Mouse (Mus musculus) cerebral cortex, adult 2 months (tissue): Measurements from ENCODE around the gene Erc2.

Experiments
- WGBS: fragments of 180-500 bp; shearing (Covaris S2); methylation state at CpG from one replicate; pipeline ENCODE4 v1.1.7; 2018; 5-methylcytosine and 5-hydroxymethylcytosine counted together

The Erc2 gene

DNA sequence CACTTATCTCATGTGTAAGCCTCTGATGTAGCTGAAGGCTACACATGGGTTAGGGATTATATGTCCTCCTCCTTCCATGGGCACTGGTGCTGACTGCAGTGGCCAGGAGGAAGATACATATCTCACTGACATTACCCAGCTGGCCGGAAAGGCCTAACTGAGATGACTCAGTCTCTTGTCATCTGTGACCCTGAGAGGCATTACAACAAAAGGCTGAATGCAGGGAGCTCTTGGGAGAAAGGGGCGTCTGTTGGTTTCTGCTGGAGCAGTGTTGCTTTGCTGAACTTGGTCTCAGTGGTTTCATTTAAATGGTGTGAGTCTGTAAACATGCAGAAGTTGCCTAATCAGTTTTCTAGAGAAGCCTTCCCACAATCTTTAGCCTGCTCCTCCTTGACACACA is 334.6 kb downstream of the Erc2 start:
- WGBS, result 64% methylated on average over 2 of the region's 2 CpGs

DNA sequence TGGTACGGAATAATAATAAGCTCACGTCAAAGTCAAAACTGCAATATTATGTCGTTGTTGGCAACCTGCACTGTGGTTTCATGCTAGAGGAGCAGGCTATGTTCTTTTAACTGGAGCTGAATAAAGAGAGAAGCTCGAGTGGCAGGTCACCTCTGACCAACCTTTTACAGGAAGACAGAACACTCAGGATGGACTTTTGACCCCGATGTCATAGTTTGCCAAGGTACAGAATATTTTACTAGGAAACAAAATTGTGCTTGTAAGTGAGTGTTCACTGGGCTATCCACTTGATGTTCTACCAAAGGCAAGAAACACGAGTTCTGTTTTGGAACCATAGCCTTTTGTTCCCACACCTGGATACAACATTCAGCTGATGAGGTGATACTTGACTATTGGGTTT is 351.5 kb downstream of the Erc2 start:
- 83% methylated on average over 6 of the region's 6 CpGs for WGBS

DNA sequence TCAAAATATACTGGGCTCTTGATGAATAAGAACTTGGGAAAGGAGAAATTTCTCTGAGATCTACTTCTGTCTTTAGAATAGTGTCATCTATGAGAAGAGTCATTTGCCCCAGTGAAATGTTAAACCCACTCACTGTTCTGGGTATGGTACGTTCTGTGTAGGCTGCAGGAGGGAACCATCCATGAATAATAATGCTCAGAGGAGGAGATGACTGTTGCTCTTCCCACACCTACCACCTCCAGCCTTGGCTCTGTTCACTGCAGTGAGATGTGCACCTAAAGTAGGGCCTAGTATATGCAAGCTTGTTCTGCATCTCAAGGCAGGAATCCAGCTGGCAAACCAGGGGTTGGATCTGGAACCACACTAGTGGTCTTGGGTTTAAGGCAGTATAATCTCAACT is 353.4 kb downstream of the Erc2 start:
- 59% methylated on average over 1 of the region's 1 CpGs for WGBS

GRCm38 (mm10) chr14:27984758-27985157 is 362.5 kb downstream of the Erc2 start:
- WGBS, result 56% methylated on average over 3 of the region's 3 CpGs

DNA sequence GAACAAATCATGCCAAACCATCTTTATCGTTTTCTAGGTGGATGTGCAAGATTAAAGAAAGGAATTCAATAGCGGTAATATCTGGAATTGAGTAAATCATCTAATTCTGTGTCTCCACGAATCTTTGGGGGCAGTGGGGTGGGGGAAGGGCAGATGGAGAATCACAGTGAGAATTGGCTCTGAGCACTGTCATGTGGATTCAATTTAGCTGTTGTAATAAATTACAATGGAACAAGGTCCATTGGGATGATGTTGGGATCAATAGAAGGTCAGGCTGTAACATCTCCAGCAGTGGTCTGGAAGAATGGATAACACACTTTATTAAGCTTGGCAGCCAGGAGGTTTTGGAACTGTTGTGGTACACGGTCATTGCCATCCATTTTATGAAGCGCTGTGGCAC is 363.0 kb downstream of the Erc2 start:
- WGBS, result 81% methylated on average over 5 of the region's 5 CpGs

GRCm38 (mm10) chr14:27987422-27987821 is 365.2 kb downstream of the Erc2 start:
- 91% methylated on average over 1 of the region's 1 CpGs for WGBS

DNA sequence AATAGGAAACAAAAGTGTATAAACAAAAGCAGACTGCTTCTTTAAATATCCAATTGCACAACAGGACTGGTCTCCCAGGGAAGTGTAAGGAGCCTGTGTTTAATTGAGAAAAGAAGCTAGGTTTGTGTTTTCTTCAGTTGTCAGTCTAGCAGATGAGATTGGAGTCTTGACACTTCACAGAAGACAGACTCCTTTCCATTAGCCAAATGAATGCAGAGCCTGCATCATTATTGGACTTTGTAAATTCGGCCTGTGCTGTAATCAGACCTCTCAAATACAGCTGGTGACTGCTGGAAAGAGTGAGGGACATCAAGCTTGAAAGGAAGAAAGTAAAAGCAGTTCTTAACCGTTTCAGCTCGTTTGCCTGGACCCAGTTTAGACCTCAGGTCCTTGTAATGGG is 376.3 kb downstream of the Erc2 start:
- WGBS, result 52% methylated on average over 3 of the region's 3 CpGs

DNA sequence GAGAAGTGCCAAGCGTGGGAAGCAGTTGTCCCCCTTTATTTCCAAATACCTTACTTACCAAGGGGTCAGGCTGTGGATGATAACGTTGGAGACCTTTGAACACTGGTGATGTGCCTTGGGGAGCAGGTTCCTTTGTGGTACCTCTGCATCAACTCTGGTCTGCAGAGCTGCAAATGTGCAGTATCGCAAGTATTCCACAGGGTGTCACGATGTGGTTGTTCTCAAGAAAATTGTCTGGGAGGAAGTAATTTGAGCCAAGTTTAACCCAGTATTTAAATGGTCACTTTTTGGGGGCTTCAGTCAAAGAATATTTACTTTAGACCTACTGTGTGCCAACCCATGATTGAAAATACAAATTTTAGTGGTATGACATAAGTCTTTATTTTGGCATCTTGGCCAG is 381.8 kb downstream of the Erc2 start:
- WGBS, result 32% methylated on average over 4 of the region's 4 CpGs

DNA sequence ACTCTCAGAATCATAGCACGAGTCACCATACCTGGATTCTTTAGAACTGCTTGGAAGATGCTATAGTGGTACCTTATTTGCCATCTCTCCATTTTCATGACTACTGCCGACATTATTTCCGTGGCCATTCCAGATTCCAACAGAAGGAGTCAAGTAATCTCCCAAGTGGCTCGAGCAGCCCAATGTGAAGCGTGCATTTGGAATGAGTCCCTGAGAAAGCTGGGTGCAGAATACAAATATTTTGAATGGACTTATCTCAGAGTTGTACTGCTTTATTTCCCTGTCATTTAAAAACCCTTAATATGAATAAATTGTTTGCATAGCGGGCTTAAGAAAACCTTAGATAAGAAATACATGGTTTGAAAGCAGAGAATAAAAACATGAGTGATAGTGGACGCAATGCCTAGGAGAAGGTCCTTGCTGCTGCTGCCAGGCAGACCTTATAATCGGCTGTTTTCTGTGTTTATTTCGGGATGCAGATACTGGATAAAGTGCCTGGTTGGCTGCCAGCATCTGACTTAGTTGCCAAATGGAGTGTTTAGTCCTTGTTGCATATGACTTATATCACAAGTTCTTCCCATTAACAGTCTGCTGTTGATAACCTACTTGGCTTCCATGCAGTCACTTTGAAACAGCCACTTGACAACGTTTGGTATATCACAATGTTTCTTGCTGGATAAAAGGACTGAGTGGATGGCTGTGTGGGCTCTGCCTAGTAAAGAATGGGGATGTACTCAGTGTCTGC is 388.5 kb downstream of the Erc2 start:
- 62% methylated on average over 10 of the region's 10 CpGs for WGBS

- WGBS, result 57% methylated on average over 6 of the region's 6 CpGs
These were observed 401.0 kb downstream of the Erc2 start for GRCm38 (mm10) chr14:28023199-28023598.

GRCm38 (mm10) chr14:28030870-28031269 is 408.6 kb downstream of the Erc2 start:
- 33% methylated on average over 1 of the region's 1 CpGs for WGBS

DNA sequence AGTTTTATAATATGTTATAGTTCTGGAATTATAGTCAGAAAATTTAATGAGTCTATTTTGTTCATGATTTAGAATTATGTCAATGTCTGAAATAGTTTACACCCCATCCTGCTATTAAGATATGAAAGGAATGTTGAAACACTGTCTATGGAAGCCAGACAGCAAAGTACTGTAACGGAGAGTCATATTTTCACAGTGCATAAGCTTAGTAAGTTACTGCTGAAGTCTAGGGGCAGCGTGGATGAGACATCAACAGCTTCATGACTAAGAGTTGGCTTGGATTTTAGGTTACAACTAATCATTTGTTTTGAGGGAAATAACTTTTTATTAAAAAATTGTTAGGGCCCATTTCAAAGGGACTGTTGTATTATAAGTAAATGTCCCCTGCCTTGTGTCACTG is 412.8 kb downstream of the Erc2 start:
- 70% methylated on average over 2 of the region's 2 CpGs for WGBS

DNA sequence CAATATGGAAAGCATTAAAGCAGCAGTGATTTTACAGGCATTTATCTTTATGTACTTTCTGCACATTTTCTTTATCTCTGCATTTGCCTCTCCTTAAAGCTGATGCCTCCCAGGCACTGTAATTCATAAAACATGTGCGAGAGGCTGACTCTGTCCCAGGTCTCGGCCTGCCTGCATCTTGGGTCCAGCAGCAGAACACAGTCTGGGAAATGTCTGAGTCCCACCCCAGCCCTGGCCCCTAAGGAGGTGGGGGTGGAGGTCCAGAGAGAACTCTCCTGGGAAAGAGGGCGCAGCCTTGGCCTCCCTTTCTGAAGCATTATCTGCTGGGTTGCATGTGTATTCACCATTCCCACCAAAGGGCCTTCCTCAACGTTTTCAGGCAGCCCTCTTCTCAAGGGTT is 420.9 kb downstream of the Erc2 start:
- WGBS, result 76% methylated on average over 4 of the region's 4 CpGs

DNA sequence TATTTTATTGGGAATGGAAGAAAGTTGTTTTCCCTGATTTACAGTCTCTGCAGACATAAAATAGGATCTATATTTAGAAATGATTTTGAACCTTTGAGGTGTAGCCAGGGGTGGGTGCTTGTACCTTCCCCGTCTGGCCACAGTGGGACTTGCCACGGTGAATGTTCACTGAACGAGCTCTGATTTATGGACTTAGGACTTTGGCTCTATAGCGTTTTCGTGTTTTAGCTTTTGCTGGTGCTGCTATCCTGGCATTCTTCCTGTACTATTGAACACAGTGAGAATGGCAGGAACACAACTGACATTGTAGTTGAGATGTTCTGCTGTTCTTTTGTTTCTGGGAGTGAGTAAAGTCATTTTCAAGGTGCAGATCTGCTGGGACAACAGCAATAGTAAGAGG is 429.4 kb downstream of the Erc2 start:
- 80% methylated on average over 5 of the region's 5 CpGs for WGBS

DNA sequence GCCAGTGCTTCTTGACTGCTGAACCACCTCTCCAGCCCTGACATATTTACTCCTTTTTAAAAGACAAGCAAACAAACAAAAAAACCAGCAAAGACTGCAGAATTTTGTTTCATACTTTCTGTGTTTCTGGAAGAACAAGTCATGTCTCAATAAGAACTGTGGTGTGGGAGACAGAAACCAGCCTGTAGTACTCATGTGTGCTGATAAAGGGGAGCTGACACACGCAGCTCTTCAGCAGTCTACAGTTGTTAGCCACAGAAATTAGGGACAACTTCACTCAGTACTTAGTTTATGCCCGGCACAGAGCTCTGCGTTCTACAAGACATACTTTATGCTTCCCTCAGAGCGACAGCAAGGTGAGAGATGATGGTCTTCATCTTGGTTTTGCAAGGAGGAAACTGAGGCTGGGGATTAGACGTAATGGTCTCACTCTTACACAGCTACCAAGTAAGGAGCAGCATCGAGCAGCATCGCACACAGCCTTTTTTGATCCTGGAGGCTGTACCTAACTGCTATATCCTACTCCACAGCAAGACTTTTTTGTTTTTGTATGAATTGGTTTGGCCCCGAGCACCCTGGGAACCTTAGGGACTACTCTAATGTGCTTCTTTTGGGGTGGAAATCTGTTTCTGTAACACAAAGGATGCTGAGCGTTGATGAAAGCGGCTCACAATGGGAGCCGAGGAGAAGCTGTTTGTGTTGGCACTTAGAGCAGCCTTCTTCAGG is 435.1 kb downstream of the Erc2 start:
- 50% methylated on average over 11 of the region's 11 CpGs for WGBS

DNA sequence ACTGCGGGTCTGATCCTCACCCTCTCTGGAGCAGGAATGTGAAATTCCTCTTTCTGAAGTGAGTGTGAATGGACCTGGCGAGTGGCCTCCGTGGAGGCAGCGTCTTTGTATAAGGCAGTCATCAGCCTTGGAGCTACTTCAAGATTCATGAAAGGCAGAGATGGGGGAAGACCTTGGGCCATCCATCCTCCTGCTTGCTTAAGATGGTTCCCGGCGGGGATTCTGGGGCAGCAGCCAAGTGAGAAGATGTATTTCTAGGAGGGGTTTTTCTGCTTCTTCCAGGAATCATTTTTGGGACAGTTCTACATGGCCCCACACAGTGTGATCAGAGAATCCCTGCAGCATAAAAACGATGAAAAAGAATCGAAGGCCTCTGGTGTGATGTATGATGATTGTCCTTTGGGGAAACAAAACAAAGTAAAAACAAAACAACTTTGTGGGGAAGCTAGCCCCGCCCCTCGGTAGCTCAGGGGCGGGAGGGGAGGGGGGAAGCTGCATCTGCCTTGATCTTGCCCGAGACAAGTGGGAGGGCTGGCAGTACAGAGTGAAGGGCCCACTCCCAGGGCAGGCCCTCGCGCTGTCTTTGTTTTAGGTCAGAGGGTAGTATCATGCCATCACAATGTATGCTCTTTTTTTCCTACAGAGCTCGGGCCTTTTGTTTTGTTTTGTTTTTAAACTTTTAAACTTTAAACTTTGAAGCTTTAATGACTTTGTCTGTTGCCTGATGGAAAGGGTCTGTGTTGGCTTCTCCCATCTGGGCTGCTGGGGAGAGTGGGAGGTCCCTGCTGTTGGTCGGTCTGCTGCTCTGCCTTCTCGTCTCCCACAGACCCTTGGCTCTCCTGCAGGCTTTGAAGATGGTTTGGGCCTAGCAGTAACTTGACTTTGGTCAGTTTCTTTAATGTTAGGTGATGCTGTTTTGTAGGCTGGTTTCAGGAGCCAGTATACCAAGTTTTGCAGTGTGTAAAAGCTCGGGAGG is 435.9 kb downstream of the Erc2 start:
- WGBS, result 22% methylated on average over 18 of the region's 18 CpGs

DNA sequence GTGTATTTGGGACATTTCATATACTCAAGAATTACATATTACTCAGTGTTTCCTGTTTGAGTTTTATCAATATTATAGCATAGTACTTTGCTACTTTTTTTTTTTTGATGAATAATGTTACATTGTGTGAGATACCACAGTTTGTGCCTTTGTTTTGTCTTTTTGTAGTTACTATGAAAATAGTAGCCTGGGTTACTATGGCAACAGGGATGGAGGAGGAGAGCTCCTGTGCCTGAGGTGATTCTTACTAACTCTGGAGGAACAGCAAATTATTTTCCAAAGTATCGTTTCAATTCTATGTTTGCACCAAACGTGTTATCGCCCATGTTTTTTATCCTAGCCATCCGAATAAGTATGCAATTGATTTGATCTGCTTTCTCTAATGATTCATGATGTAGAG is 438.7 kb downstream of the Erc2 start:
- 63% methylated on average over 4 of the region's 4 CpGs for WGBS

DNA sequence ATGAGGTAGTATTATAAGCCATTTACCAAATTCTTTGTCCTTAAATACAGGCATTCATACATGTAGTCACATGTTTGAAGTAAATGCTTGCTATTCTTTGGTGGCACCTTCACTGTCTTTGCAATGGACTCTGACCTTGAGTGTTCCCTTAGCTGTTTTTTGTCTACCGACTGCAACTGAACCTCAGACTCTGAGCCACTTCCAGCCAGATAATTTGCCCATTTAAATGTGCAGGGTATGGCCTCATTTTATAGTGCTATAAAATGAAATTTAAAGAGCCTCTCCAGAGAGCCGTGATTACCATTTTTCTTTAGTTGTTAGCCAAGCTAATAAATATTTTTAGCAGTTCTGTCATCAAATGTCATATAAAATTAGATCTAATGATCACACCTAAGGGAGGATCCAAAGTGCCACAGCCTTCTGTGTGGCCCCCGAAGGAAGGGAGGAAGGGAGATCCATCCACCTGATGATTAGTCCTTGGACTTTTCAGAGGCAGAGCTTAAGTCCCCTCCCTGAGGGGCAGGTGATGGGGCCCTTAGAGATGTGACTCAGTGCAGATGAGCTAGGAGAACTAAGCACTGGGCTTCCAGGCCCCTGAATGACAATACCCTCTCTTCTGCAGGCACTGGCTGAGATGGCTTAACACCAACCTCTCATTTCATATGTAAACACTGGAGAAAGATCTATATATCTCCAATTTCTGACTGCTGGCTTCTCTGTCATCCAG is 439.6 kb downstream of the Erc2 start:
- WGBS, result 84% methylated on average over 3 of the region's 3 CpGs

- WGBS, result 43% methylated on average over 12 of the region's 12 CpGs
These were observed 445.8 kb downstream of the Erc2 start for GRCm38 (mm10) chr14:28068021-28068420.

- WGBS, result 92% methylated on average over 2 of the region's 2 CpGs
These were observed 447.6 kb downstream of the Erc2 start for GRCm38 (mm10) chr14:28069826-28070225.

DNA sequence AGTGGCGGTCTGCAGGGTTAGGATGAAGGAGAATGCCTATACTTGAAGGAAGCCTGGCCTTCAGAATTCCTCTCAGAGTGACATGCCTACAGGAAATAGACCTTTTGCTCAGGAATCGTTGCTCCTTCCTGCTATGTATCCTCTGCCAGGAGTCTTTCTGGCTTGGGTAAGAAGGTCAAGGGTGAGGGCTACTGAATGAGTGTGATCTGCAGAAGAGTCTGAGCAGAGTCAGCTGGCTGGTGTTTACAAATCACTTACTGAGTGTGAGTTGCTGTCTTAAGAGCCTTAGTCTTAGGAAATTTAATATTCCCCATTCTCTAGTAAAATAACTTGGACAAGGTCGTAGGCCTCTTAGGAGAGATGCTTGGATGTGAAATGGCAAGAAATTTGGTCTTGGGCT is 450.3 kb downstream of the Erc2 start:
- 88% methylated on average over 3 of the region's 3 CpGs for WGBS
